Mouse (Mus musculus): ENCODE data around the gene Cdk5rap3. TPM values are rescaled to one million over a fixed set of nuclear protein-coding genes. Genes with fewer than 3 reads are reported as not detected.

Cdk5rap3 gene
- total RNA-seq (2015) = 30.3 and 31.4 TPM in 2 replicates
- 70.1 and 74.3 TPM in 2 replicates for total RNA-seq (2017)

GRCm38 (mm10) chr11:96916044-96916884, at the start of gene Cdk5rap3:
Cdk5rap3 (minus strand) TSS chr11:96916496.
- peak; percentile 93 for ATAC-seq (replicated peaks; ENCODE audit: poor library complexity)

GRCm38 (mm10) chr11:96963580-96963979, 47.3 kb upstream of the Cdk5rap3 start:
- ATAC-seq (replicated peaks; ENCODE audit: poor library complexity) = peak; percentile 74

- ATAC-seq (replicated peaks; ENCODE audit: poor library complexity) = no peak
Measured at GRCm38 (mm10) chr11:96957061-96957805, 40.9 kb upstream of the Cdk5rap3 start.

- peak; percentile 62 for ATAC-seq (replicated peaks; ENCODE audit: poor library complexity)
Measured at GRCm38 (mm10) chr11:96956009-96956724, 39.9 kb upstream of the Cdk5rap3 start.

- ATAC-seq (replicated peaks; ENCODE audit: poor library complexity) = no peak
Measured at GRCm38 (mm10) chr11:96955094-96955493, 38.8 kb upstream of the Cdk5rap3 start.

- ATAC-seq (replicated peaks; ENCODE audit: poor library complexity) = no peak
Measured at GRCm38 (mm10) chr11:96952896-96953295, 36.6 kb upstream of the Cdk5rap3 start.

GRCm38 (mm10) chr11:96952426-96952825, 36.1 kb upstream of the Cdk5rap3 start:
- no peak for ATAC-seq (replicated peaks; ENCODE audit: poor library complexity)

GRCm38 (mm10) chr11:96950767-96951166, 34.5 kb upstream of the Cdk5rap3 start:
- ATAC-seq (replicated peaks; ENCODE audit: poor library complexity) = no peak

GRCm38 (mm10) chr11:96947849-96948248, 31.6 kb upstream of the Cdk5rap3 start:
- ATAC-seq (replicated peaks; ENCODE audit: poor library complexity) = peak; percentile 40

- no peak for ATAC-seq (replicated peaks; ENCODE audit: poor library complexity)
Measured at GRCm38 (mm10) chr11:96946498-96946897, 30.2 kb upstream of the Cdk5rap3 start.

- ATAC-seq (replicated peaks; ENCODE audit: poor library complexity) = no peak
Measured at GRCm38 (mm10) chr11:96944844-96945580, 28.7 kb upstream of the Cdk5rap3 start.

GRCm38 (mm10) chr11:96943746-96944304, 27.5 kb upstream of the Cdk5rap3 start, which contains the start of gene Pnpo:
Pnpo (minus strand) TSS chr11:96943986.
- peak; percentile 78 for ATAC-seq (replicated peaks; ENCODE audit: poor library complexity)

- ATAC-seq (replicated peaks; ENCODE audit: poor library complexity) = peak; percentile 44
Measured at GRCm38 (mm10) chr11:96941989-96942590, 25.8 kb upstream of the Cdk5rap3 start.

GRCm38 (mm10) chr11:96940578-96941465, 24.5 kb upstream of the Cdk5rap3 start:
- ATAC-seq (replicated peaks; ENCODE audit: poor library complexity) = peak; percentile 30

GRCm38 (mm10) chr11:96938426-96938800, 22.1 kb upstream of the Cdk5rap3 start:
- ATAC-seq (replicated peaks; ENCODE audit: poor library complexity) = no peak

GRCm38 (mm10) chr11:96937549-96938425, 21.5 kb upstream of the Cdk5rap3 start:
- peak; percentile 35; the same call in 1 of the 2 replicates for ATAC-seq (replicated peaks; ENCODE audit: poor library complexity)

- no peak for ATAC-seq (replicated peaks; ENCODE audit: poor library complexity)
Measured at GRCm38 (mm10) chr11:96935872-96936650, 19.8 kb upstream of the Cdk5rap3 start.

Data from megakaryocyte progenitor cell, adult 5-6 weeks (primary cell).